Mouse (Mus musculus): ENCODE results near the gene Fmo6.

DNA sequence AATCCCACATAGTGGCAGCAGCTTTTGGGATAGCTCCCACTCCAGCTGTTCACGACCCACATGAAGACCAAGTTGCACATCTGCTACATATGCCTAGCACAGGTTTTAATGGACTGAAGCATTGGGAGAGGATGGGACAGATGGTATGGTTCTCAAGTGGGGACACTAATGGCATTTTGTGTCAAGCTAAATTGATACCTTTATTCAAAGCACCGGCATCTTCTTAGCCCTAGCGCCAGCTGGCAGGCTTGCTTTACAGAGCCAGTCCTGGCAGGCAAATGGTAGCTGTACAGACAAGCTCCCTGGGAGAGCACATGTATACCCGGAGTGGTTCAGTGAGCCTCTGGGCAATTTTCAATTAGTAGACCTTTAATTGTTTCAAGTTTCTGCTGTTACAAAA is 35.4 kb downstream of the Fmo6 start:
- TF ChIP-seq CTCF (conservative IDR thresholded peaks at IDR 0.05; ENCODE audit: insufficient read depth, insufficient read length, low read depth, low read length) (no peak), POLR2A (IDR thresholded peaks at IDR 0.05; ENCODE audit: low read depth, low read length) (no peak)
